Mouse (Mus musculus) kidney, embryonic 16.5 days (tissue): ENCODE results near the gene Psma2. TPM values are rescaled to one million over a fixed set of nuclear protein-coding genes. Genes with fewer than 3 reads are reported as not detected.

Experiments used
- ATAC-seq: fragments of 200-750 bp; cut with Nextera tagmentation; 2 replicates; pipeline ENCODE4 v1.8.0; 2017; ENCODE audit warnings: moderate TSS enrichment; ENCODE audit not compliant: low FRiP score, low TSS enrichment
- H3K27ac ChIP-seq: fragments of 300-500 bp; sonication (generic); 2 replicates; pipeline ENCODE4 v1.5.1; 2014; ENCODE audit warnings: low read length
- H3K27me3 ChIP-seq: fragments of 300-500 bp; sonication (generic); 2 replicates; pipeline ENCODE4 v1.6.1; 2014; ENCODE audit warnings: low read length, control low read depth, mixed read lengths; ENCODE audit not compliant: insufficient read depth
- H3K36me3 ChIP-seq: fragments of 300-500 bp; sonication (generic); 2 replicates; pipeline ENCODE4 v1.6.1; 2014; ENCODE audit warnings: low read length, control low read depth, mixed read lengths; ENCODE audit not compliant: insufficient read depth
- H3K4me1 ChIP-seq: fragments of 300-500 bp; sonication (generic); 2 replicates; pipeline ENCODE4 v1.6.1; 2014; ENCODE audit warnings: low read length, control low read depth, mixed read lengths; ENCODE audit not compliant: insufficient read depth
- H3K4me2 ChIP-seq: fragments of 300-500 bp; sonication (generic); replicated peaks from 2 replicates; pipeline ENCODE4 v1.6.1; 2014; ENCODE audit warnings: low read depth, low read length
- H3K4me3 ChIP-seq: fragments of 300-500 bp; sonication (generic); 2 replicates; pipeline ENCODE4 v1.5.1; 2014; ENCODE audit warnings: mild to moderate bottlenecking, low read length
- H3K9ac ChIP-seq: fragments of 300-500 bp; sonication (generic); replicated peaks from 2 replicates; pipeline ENCODE4 v1.6.1; 2014; ENCODE audit warnings: low read length
- H3K9me3 ChIP-seq: fragments of 300-500 bp; sonication (generic); 2 replicates; pipeline ENCODE4 v1.6.1; 2016; ENCODE audit warnings: low read length, control low read depth
- WGBS: fragments of 180-500 bp; shearing (Covaris S2); extraction: QIAGEN DNeasy Blood & Tissue Kit; methylation state at CpG from one replicate; pipeline ENCODE4 v1.1.7; 2014; 5-methylcytosine and 5-hydroxymethylcytosine counted together
- polyA plus RNA-seq: library from polyadenylated mRNA; unstranded; fragments of >200 nt; fragmentation: Nextera tagmentation; extraction: Ambion mirVana; gene quantifications from 2 replicates; pipeline ENCODE4 v1.2.1, GENCODE M21; 2015

Psma2 gene
- polyA plus RNA-seq, 1 experiment from 2014 or later = 210 TPM

DNA sequence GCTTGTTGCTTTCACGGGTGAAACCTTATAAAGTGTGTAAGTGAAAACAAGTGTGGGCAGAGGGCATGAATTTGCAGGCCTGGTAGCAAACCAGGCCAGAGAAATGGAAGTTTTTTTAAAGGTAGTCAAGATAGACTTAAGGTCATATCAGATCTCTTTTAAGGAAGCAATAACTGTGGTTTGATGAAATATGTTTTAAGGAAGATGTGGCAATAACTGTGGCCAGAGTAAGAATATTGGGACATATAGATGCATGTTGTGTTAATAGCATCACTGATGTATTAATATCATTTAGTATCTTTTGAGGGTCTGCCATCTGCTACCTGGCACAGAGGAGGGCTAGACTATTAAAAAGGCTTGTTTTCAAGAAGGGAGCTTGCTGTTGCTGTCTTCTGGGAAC, 27.0 kb downstream of the Psma2 start:
- Histone ChIP-seq H3K27ac (no peak overlapping the region), H3K9me3 (0 out of 2 replicates have a peak, but pooled peaks cover 2% of the 10 kb centered on the region), H3K4me1 (no peaks in the 10 kb centered on the region), H3K4me2 (no peak overlapping the region), H3K36me3 (peaks cover 25% of the 10 kb centered on the region), H3K27me3 (no peaks in the 10 kb centered on the region), H3K9ac (no peak overlapping the region), H3K4me3 (no peak overlapping the region)
- ATAC-seq = no peak
- 23% methylated on average over 1 of the region's 1 CpGs for WGBS

DNA sequence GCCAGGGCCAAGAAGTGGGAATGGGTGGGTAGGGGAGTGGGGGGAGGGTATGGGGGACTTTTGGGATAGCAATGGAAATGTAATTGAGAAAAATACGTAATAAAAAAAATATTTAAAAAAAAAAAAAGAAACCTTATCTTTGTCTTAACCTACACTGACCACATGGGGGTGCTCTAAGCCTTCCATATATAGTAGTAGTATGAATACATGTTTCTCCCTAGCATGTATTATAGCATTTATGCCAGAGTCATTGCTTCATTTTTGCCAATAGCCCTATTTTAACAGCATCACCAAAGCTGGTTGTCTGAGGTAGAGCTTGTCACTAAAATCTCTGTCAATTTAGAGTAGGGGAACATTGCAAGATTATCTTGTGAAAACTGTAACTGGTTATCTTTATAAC, 36.3 kb downstream of the Psma2 start:
- Histone ChIP-seq H3K27me3 (no peaks in the 10 kb centered on the region), H3K36me3 (no peaks in the 10 kb centered on the region), H3K9ac (no peak overlapping the region), H3K9me3 (no peaks in the 10 kb centered on the region), H3K27ac (no peak overlapping the region), H3K4me3 (no peak overlapping the region), H3K4me1 (no peaks in the 10 kb centered on the region), H3K4me2 (no peak overlapping the region)
- WGBS = 18% methylated on average over 1 of the region's 1 CpGs
- ATAC-seq = no peak

DNA sequence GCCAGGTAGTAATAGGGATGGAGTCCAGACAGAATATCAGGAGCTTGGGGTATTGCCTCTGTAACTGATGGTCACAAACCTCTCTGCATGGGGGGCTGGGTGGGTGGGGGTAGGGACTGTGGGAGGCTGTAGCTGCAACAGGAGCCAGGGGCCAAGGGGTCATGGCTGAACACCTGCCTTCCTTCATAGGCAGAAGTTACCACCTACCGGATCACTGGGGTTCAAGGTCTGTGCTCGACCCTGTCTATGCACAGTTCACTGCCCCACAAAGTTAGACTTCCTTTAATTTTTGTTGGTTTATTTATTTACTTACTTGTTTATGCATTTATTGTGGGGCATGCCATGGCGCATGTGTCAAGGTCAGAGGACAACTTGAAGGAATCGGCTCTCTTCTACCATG, 54.1 kb downstream of the Psma2 start:
- Histone ChIP-seq H3K9me3 (no peaks in the 10 kb centered on the region), H3K36me3 (no peaks in the 10 kb centered on the region), H3K9ac (no peak overlapping the region), H3K27ac (no peak overlapping the region), H3K4me2 (no peak overlapping the region), H3K4me1 (no peaks in the 10 kb centered on the region), H3K4me3 (no peak overlapping the region), H3K27me3 (no peaks in the 10 kb centered on the region)
- WGBS = 58% methylated on average over 4 of the region's 4 CpGs
- no peak for ATAC-seq

- Histone ChIP-seq H3K4me1 (no peaks in the 10 kb centered on the region), H3K36me3 (no peaks in the 10 kb centered on the region), H3K27ac (no peak overlapping the region), H3K4me2 (no peak overlapping the region), H3K9ac (no peak overlapping the region), H3K4me3 (no peak overlapping the region), H3K27me3 (no peaks in the 10 kb centered on the region), H3K9me3 (no peaks in the 10 kb centered on the region)
- 48% methylated on average over 2 of the region's 2 CpGs for WGBS
- ATAC-seq = no peak
These were observed 57.3 kb downstream of the Psma2 start for GRCm38 (mm10) chr13:14670342-14670741.

DNA sequence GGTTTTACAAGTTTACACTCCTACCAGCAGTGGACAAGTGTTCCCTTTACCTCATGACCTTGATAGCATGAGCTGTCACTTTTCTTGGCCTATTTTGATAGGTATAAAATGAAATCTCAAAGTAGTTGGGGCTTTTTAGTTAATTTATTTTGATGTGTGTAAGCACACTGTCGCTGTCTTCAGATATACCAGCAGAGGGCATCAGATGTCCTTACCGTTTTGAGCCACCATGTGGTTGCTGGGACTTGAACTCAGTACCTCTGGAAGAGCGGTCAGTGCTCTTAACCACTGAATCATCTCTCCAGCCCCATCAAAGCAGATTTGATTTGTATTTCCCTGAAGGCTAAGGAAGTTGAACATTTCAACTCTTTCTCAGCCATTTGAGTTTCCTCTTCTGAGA, 75.9 kb downstream of the Psma2 start:
- no peaks in the 10 kb centered on the region for H3K27me3 ChIP-seq
- H3K36me3 ChIP-seq = no peaks in the 10 kb centered on the region
- 71% methylated on average over 3 of the region's 3 CpGs for WGBS
- H3K4me2 ChIP-seq = no peak overlapping the region
- no peaks in the 10 kb centered on the region for H3K9me3 ChIP-seq
- H3K27ac ChIP-seq = no peak overlapping the region
- no peak overlapping the region for H3K4me3 ChIP-seq
- no peak for ATAC-seq
- H3K9ac ChIP-seq = no peak overlapping the region
- H3K4me1 ChIP-seq = no peaks in the 10 kb centered on the region

- H3K36me3 ChIP-seq = no peaks in the 10 kb centered on the region
- H3K9me3 ChIP-seq = no peaks in the 10 kb centered on the region
- H3K27me3 ChIP-seq = no peaks in the 10 kb centered on the region
- 74% methylated on average over 2 of the region's 2 CpGs for WGBS
- no peak overlapping the region for H3K4me2 ChIP-seq
- H3K4me3 ChIP-seq = no peak overlapping the region
- H3K27ac ChIP-seq = no peak overlapping the region
- H3K9ac ChIP-seq = no peak overlapping the region
- H3K4me1 ChIP-seq = no peaks in the 10 kb centered on the region
- no peak for ATAC-seq
These were observed 103.8 kb downstream of the Psma2 start for GRCm38 (mm10) chr13:14716801-14717200.

- H3K9ac ChIP-seq = no peak overlapping the region
- H3K4me1 ChIP-seq = no peaks in the 10 kb centered on the region
- 63% methylated on average over 3 of the region's 3 CpGs for WGBS
These were observed 104.7 kb downstream of the Psma2 start for GRCm38 (mm10) chr13:14717755-14718154.

More at GRCm38 (mm10) chr13:14717755-14718154, 104.7 kb downstream of the Psma2 start:
- Histone ChIP-seq H3K4me3 (no peak overlapping the region), H3K9me3 (no peaks in the 10 kb centered on the region), H3K36me3 (no peaks in the 10 kb centered on the region), H3K4me2 (no peak overlapping the region), H3K27ac (no peak overlapping the region), H3K27me3 (no peaks in the 10 kb centered on the region)
- no peak for ATAC-seq

Other genes starting within 250 kb of the Psma2 start
- 0.14 and 0.27 TPM in 2 replicates for gene Hecw1, start 90.0 kb upstream of the Psma2 start, polyA plus RNA-seq
- 107 and 108 TPM in 2 replicates for gene Mrpl32, start 75 bp upstream of the Psma2 start, polyA plus RNA-seq
- gene AW209491, start 16.9 kb downstream of the Psma2 start, polyA plus RNA-seq = 28.0 and 28.9 TPM in 2 replicates